Mouse (Mus musculus): ENCODE data around the gene Aktip. TPM values are rescaled to one million over a fixed set of nuclear protein-coding genes. Genes with fewer than 3 reads are reported as not detected.

Gene Aktip
- polyA plus RNA-seq, 1 experiment from 2014 or later: 92.6 TPM

DNA sequence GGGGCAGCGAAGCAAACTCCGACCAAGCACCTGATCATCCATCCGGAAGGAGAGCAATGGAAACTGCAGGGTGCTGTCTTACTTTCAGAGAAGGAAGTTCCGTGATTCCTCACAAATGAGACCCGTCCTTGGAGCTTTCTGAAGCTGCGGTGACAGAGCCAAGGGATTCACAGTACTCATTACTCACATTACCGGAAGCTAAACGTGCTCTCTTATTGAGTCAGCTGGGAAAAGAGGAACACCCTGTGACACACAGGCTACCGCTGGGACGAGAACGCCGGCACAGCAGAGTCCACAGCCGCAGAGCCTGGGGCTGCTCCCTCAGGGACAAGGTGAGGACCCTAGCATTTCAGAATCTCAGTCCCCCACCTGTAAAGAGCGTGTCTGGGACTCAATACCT lies 23.6 kb downstream of the Aktip start:
- Histone ChIP-seq H3K36me3 (ENCODE audit: control insufficient read depth, insufficient read depth, low read length) (no peaks in the 10 kb centered on the region), H3K4me1 (replicated peaks; ENCODE audit: control insufficient read depth, insufficient read depth, low read length) (no peaks in the 10 kb centered on the region), H3K27me3 (ENCODE audit: control insufficient read depth, insufficient read depth, low read length) (no peaks in the 10 kb centered on the region), H3K27ac (ENCODE audit: low read depth, low read length) (no peak overlapping the region), H3K9me3 (ENCODE audit: control insufficient read depth, low read length) (no peaks in the 10 kb centered on the region), H3K4me3 (ENCODE audit: low read depth, low read length) (no peak overlapping the region), H3K4me2 (replicated peaks; ENCODE audit: low read depth, low read length) (no peak overlapping the region), H3K9ac (ENCODE audit: low read depth, low read length) (no peak overlapping the region)
- ATAC-seq (ENCODE audit: low FRiP score) (no peak), DNase-seq (ENCODE audit: low spot score) (no peak)
- 70% methylated on average over 14 of the region's 14 CpGs for WGBS

GRCm38 (mm10) chr8:91171605-91172004 lies 28.2 kb downstream of the Aktip start:
- Histone ChIP-seq H3K9ac (ENCODE audit: low read depth, low read length) (no peak overlapping the region), H3K4me3 (ENCODE audit: low read depth, low read length) (no peak overlapping the region), H3K4me1 (replicated peaks; ENCODE audit: control insufficient read depth, insufficient read depth, low read length) (no peaks in the 10 kb centered on the region), H3K9me3 (ENCODE audit: control insufficient read depth, low read length) (no peaks in the 10 kb centered on the region), H3K27me3 (ENCODE audit: control insufficient read depth, insufficient read depth, low read length) (no peaks in the 10 kb centered on the region), H3K36me3 (ENCODE audit: control insufficient read depth, insufficient read depth, low read length) (no peaks in the 10 kb centered on the region), H3K27ac (ENCODE audit: low read depth, low read length) (no peak overlapping the region), H3K4me2 (replicated peaks; ENCODE audit: low read depth, low read length) (no peak overlapping the region)
- ATAC-seq (ENCODE audit: low FRiP score): peak; percentile 73; the same call in 1 of the 2 replicates
- 49% methylated on average over 13 of the region's 13 CpGs for WGBS
- DNase-seq (ENCODE audit: low spot score): peak; percentile 46

DNA sequence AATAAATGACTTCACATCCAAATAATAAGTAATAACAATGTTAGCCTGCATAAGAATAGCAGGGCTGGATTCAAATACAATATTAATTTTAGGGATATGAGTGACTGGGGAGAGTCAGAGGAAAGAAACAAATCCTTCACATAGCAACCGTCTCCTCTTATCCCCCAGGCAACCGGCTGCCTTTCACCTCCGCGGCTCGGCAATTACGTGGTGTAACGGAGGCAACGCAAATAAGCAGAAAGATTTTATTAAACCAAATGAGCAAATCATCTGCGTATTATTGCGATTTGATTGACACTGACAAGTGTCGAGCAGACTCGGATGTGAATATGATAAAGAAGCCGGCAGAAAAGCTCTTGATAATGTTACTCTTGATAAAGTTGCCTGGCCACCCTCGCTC lies 28.9 kb downstream of the Aktip start:
- ATAC-seq (ENCODE audit: low FRiP score) (no peak), DNase-seq (ENCODE audit: low spot score) (peak; percentile 66)
- WGBS: 51% methylated on average over 14 of the region's 14 CpGs
- H3K4me3 ChIP-seq (ENCODE audit: low read depth, low read length): no peak overlapping the region
- no peak overlapping the region for H3K4me2 ChIP-seq (replicated peaks; ENCODE audit: low read depth, low read length)
- no peak overlapping the region for H3K27ac ChIP-seq (ENCODE audit: low read depth, low read length)
- no peaks in the 10 kb centered on the region for H3K27me3 ChIP-seq (ENCODE audit: control insufficient read depth, insufficient read depth, low read length)
- H3K4me1 ChIP-seq (replicated peaks; ENCODE audit: control insufficient read depth, insufficient read depth, low read length): no peaks in the 10 kb centered on the region
- no peaks in the 10 kb centered on the region for H3K36me3 ChIP-seq (ENCODE audit: control insufficient read depth, insufficient read depth, low read length)
- H3K9ac ChIP-seq (ENCODE audit: low read depth, low read length): no peak overlapping the region
- no peaks in the 10 kb centered on the region for H3K9me3 ChIP-seq (ENCODE audit: control insufficient read depth, low read length)

- no peaks in the 10 kb centered on the region for H3K4me1 ChIP-seq (replicated peaks; ENCODE audit: control insufficient read depth, insufficient read depth, low read length)
- 82% methylated on average over 6 of the region's 6 CpGs for WGBS
- H3K4me2 ChIP-seq (replicated peaks; ENCODE audit: low read depth, low read length): no peak overlapping the region
- DNase-seq (ENCODE audit: low spot score) (no peak), ATAC-seq (ENCODE audit: low FRiP score) (no peak)
- no peak overlapping the region for H3K9ac ChIP-seq (ENCODE audit: low read depth, low read length)
- no peak overlapping the region for H3K4me3 ChIP-seq (ENCODE audit: low read depth, low read length)
- no peaks in the 10 kb centered on the region for H3K27me3 ChIP-seq (ENCODE audit: control insufficient read depth, insufficient read depth, low read length)
- H3K36me3 ChIP-seq (ENCODE audit: control insufficient read depth, insufficient read depth, low read length): no peaks in the 10 kb centered on the region
- H3K27ac ChIP-seq (ENCODE audit: low read depth, low read length): no peak overlapping the region
- H3K9me3 ChIP-seq (ENCODE audit: control insufficient read depth, low read length): no peaks in the 10 kb centered on the region
Observed at GRCm38 (mm10) chr8:91170152-91170551, 29.6 kb downstream of the Aktip start.

GRCm38 (mm10) chr8:91159959-91160800 lies 39.6 kb downstream of the Aktip start:
- 46% methylated on average over 15 of the region's 15 CpGs for WGBS
- DNase-seq (ENCODE audit: low spot score): no peak

DNA sequence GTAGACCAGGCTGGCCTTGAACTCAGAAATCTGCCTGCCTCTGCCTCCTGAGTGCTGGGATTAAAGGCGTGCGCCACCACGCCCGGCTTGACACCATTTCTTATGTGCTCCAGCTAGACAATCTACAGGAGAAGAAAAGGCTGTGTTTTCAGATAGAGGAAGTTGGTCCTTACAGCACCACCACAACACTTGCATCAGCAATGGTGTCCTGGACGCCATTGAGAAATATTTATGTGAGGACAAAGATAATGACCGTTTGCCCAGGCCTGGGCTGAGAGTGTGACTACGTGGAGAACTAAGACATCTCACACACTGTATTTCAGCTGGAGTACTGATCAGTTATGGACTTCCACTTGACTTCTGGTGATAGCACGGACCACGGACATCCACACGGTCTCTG lies 41.2 kb downstream of the Aktip start:
- DNase-seq (ENCODE audit: low spot score) (no peak), ATAC-seq (ENCODE audit: low FRiP score) (no peak)
- H3K9me3 ChIP-seq (ENCODE audit: control insufficient read depth, low read length): no peaks in the 10 kb centered on the region
- no peak overlapping the region for H3K4me3 ChIP-seq (ENCODE audit: low read depth, low read length)
- 96% methylated on average over 10 of the region's 10 CpGs for WGBS
- H3K9ac ChIP-seq (ENCODE audit: low read depth, low read length): no peak overlapping the region
- H3K27ac ChIP-seq (ENCODE audit: low read depth, low read length): no peak overlapping the region
- no peaks in the 10 kb centered on the region; the same call in 1 of the 2 replicates for H3K4me1 ChIP-seq (replicated peaks; ENCODE audit: control insufficient read depth, insufficient read depth, low read length)
- no peaks in the 10 kb centered on the region for H3K27me3 ChIP-seq (ENCODE audit: control insufficient read depth, insufficient read depth, low read length)
- H3K4me2 ChIP-seq (replicated peaks; ENCODE audit: low read depth, low read length): no peak overlapping the region
- no peaks in the 10 kb centered on the region for H3K36me3 ChIP-seq (ENCODE audit: control insufficient read depth, insufficient read depth, low read length)

More at GRCm38 (mm10) chr8:91159959-91160800, 39.6 kb downstream of the Aktip start:
- H3K9me3 ChIP-seq (ENCODE audit: control insufficient read depth, low read length): no peaks in the 10 kb centered on the region
- no peaks in the 10 kb centered on the region; the same call in 1 of the 2 replicates for H3K4me1 ChIP-seq (replicated peaks; ENCODE audit: control insufficient read depth, insufficient read depth, low read length)
- no peak overlapping the region for H3K9ac ChIP-seq (ENCODE audit: low read depth, low read length)
- H3K27me3 ChIP-seq (ENCODE audit: control insufficient read depth, insufficient read depth, low read length): no peaks in the 10 kb centered on the region
- no peak overlapping the region for H3K27ac ChIP-seq (ENCODE audit: low read depth, low read length)
- no peak overlapping the region for H3K4me2 ChIP-seq (replicated peaks; ENCODE audit: low read depth, low read length)
- H3K36me3 ChIP-seq (ENCODE audit: control insufficient read depth, insufficient read depth, low read length): no peaks in the 10 kb centered on the region
- H3K4me3 ChIP-seq (ENCODE audit: low read depth, low read length): no peak overlapping the region
- ATAC-seq (ENCODE audit: low FRiP score): no peak

GRCm38 (mm10) chr8:91154564-91154963 lies 45.2 kb downstream of the Aktip start:
- Histone ChIP-seq H3K36me3 (ENCODE audit: control insufficient read depth, insufficient read depth, low read length) (no peaks in the 10 kb centered on the region), H3K4me1 (replicated peaks; ENCODE audit: control insufficient read depth, insufficient read depth, low read length) (no peaks in the 10 kb centered on the region; the same call in 1 of the 2 replicates), H3K27me3 (ENCODE audit: control insufficient read depth, insufficient read depth, low read length) (no peaks in the 10 kb centered on the region), H3K4me2 (replicated peaks; ENCODE audit: low read depth, low read length) (no peak overlapping the region), H3K27ac (ENCODE audit: low read depth, low read length) (no peak overlapping the region), H3K4me3 (ENCODE audit: low read depth, low read length) (no peak overlapping the region), H3K9ac (ENCODE audit: low read depth, low read length) (no peak overlapping the region), H3K9me3 (ENCODE audit: control insufficient read depth, low read length) (no peaks in the 10 kb centered on the region)
- WGBS: 47% methylated on average over 6 of the region's 6 CpGs
- no peak for ATAC-seq (ENCODE audit: low FRiP score)
- no peak for DNase-seq (ENCODE audit: low spot score)

DNA sequence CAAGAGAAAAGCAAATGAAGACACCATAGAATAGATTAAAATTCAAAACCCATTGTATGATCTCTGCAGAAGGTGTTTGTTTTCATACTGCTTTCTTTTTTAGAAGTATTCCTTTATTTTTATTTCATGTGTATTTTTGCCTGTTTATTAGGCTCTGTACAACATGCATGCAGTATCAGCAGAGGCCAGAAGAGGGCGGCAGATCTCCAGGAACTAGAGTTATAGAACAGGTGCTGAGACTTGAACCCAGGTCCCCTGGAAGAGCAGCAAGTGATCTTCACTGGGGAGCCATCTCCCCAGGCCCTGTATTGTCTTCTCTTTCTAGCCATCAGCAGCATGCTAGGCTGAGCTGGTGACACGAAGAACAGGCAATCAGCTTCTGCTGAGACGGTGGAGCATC lies 45.9 kb downstream of the Aktip start:
- H3K4me2 ChIP-seq (replicated peaks; ENCODE audit: low read depth, low read length): no peak overlapping the region
- WGBS: 75% methylated on average over 3 of the region's 3 CpGs
- ATAC-seq (ENCODE audit: low FRiP score) (no peak), DNase-seq (ENCODE audit: low spot score) (no peak)
- H3K9me3 ChIP-seq (ENCODE audit: control insufficient read depth, low read length): no peaks in the 10 kb centered on the region
- H3K9ac ChIP-seq (ENCODE audit: low read depth, low read length): no peak overlapping the region
- H3K27me3 ChIP-seq (ENCODE audit: control insufficient read depth, insufficient read depth, low read length): no peaks in the 10 kb centered on the region
- no peak overlapping the region for H3K27ac ChIP-seq (ENCODE audit: low read depth, low read length)
- no peak overlapping the region for H3K4me3 ChIP-seq (ENCODE audit: low read depth, low read length)
- no peaks in the 10 kb centered on the region for H3K4me1 ChIP-seq (replicated peaks; ENCODE audit: control insufficient read depth, insufficient read depth, low read length)
- no peaks in the 10 kb centered on the region for H3K36me3 ChIP-seq (ENCODE audit: control insufficient read depth, insufficient read depth, low read length)

- Histone ChIP-seq H3K36me3 (ENCODE audit: control insufficient read depth, insufficient read depth, low read length) (no peaks in the 10 kb centered on the region), H3K9me3 (ENCODE audit: control insufficient read depth, low read length) (no peaks in the 10 kb centered on the region), H3K27ac (ENCODE audit: low read depth, low read length) (no peak overlapping the region), H3K4me3 (ENCODE audit: low read depth, low read length) (no peak overlapping the region), H3K4me1 (replicated peaks; ENCODE audit: control insufficient read depth, insufficient read depth, low read length) (no peaks in the 10 kb centered on the region), H3K4me2 (replicated peaks; ENCODE audit: low read depth, low read length) (no peak overlapping the region), H3K9ac (ENCODE audit: low read depth, low read length) (no peak overlapping the region), H3K27me3 (ENCODE audit: control insufficient read depth, insufficient read depth, low read length) (no peaks in the 10 kb centered on the region)
- no peak for ATAC-seq (ENCODE audit: low FRiP score)
- no peak for DNase-seq (ENCODE audit: low spot score)
- 89% methylated on average over 7 of the region's 7 CpGs for WGBS
Observed at GRCm38 (mm10) chr8:91151531-91151930, 48.2 kb downstream of the Aktip start.
